Mouse (Mus musculus): ENCODE results near the gene Hook2. TPM values are rescaled to one million over a fixed set of nuclear protein-coding genes. Genes with fewer than 3 reads are reported as not detected.

Hook2 gene
- polyA plus RNA-seq (2014; fragmentation: Illumina TruSeq; extraction: RNeasy Lipid Tissue Mini Kit (QIAGEN cat#74804)): 2.3 TPM

GRCm38 (mm10) chr8:84990349-84990748, at the start of gene Hook2:
Gene Hook2, plus strand, starts transcription at chr8:84990603.

GRCm38 (mm10) chr8:84946528-84947240, 43.7 kb upstream of the Hook2 start, which contains the start of gene Rtbdn:
Gene Rtbdn, plus strand, starts transcription at chr8:84946991.

GRCm38 (mm10) chr8:84969241-84970134, 20.9 kb upstream of the Hook2 start, which contains the start of the genes Gm49661, Prdx2 and Rnaseh2a:
Gene Gm49661, minus strand, starts transcription at chr8:84969433.
Gene Prdx2, plus strand, starts transcription at chr8:84969587.
Gene Rnaseh2a, minus strand, starts transcription at chr8:84969767.

GRCm38 (mm10) chr8:84978248-84978940, 12.0 kb upstream of the Hook2 start, which contains the start of gene Junb:
Gene Junb, minus strand, starts transcription at chr8:84978718.

GRCm38 (mm10) chr8:85014431-85014830, 24.0 kb downstream of the Hook2 start, which contains the start of gene Best2:
Gene Best2, minus strand, starts transcription at chr8:85014531.

GRCm38 (mm10) chr8:85025098-85025932, 34.9 kb downstream of the Hook2 start, which contains the start of gene Asna1:
Gene Asna1, minus strand, starts transcription at chr8:85025281.

GRCm38 (mm10) chr8:85026670-85027515, 36.5 kb downstream of the Hook2 start, which contains the start of gene Trir:
Gene Trir, plus strand, starts transcription at chr8:85026823.

GRCm38 (mm10) chr8:85036718-85037365, 46.4 kb downstream of the Hook2 start, which contains the start of gene Tnpo2:
Gene Tnpo2, plus strand, starts transcription at chr8:85036915.

Other genes starting within 250 kb of the Hook2 start
- 44.0 TPM for gene Nfix, start 190.3 kb upstream of the Hook2 start, polyA plus RNA-seq (2014; fragmentation: Illumina TruSeq; extraction: RNeasy Lipid Tissue Mini Kit (QIAGEN cat#74804))
- 2.4 TPM for gene Dand5, start 167.8 kb upstream of the Hook2 start, polyA plus RNA-seq (2014; fragmentation: Illumina TruSeq; extraction: RNeasy Lipid Tissue Mini Kit (QIAGEN cat#74804))
- gene Gadd45gip1, start 159.1 kb upstream of the Hook2 start, polyA plus RNA-seq (2014; fragmentation: Illumina TruSeq; extraction: RNeasy Lipid Tissue Mini Kit (QIAGEN cat#74804)): 1.1 TPM
- 3.2 TPM for gene Rad23a, start 149.9 kb upstream of the Hook2 start, polyA plus RNA-seq (2014; fragmentation: Illumina TruSeq; extraction: RNeasy Lipid Tissue Mini Kit (QIAGEN cat#74804))
- gene Calr, start 143.7 kb upstream of the Hook2 start, polyA plus RNA-seq (2014; fragmentation: Illumina TruSeq; extraction: RNeasy Lipid Tissue Mini Kit (QIAGEN cat#74804)): 1,005 TPM
- gene Farsa, start 133.6 kb upstream of the Hook2 start, polyA plus RNA-seq (2014; fragmentation: Illumina TruSeq; extraction: RNeasy Lipid Tissue Mini Kit (QIAGEN cat#74804)): 4.1 TPM
- 32.4 TPM for gene Syce2, start 118.5 kb upstream of the Hook2 start, polyA plus RNA-seq (2014; fragmentation: Illumina TruSeq; extraction: RNeasy Lipid Tissue Mini Kit (QIAGEN cat#74804))
- 32.8 TPM for gene Gcdh, start 96.7 kb upstream of the Hook2 start, polyA plus RNA-seq (2014; fragmentation: Illumina TruSeq; extraction: RNeasy Lipid Tissue Mini Kit (QIAGEN cat#74804))
- gene Klf1, start 88.7 kb upstream of the Hook2 start, polyA plus RNA-seq (2014; fragmentation: Illumina TruSeq; extraction: RNeasy Lipid Tissue Mini Kit (QIAGEN cat#74804)): not detected
- 2.5 TPM for gene Dnase2a, start 82.0 kb upstream of the Hook2 start, polyA plus RNA-seq (2014; fragmentation: Illumina TruSeq; extraction: RNeasy Lipid Tissue Mini Kit (QIAGEN cat#74804))
- not detected for gene Mast1, start 53.2 kb upstream of the Hook2 start, polyA plus RNA-seq (2014; fragmentation: Illumina TruSeq; extraction: RNeasy Lipid Tissue Mini Kit (QIAGEN cat#74804))
- not detected for gene Rtbdn, start 43.6 kb upstream of the Hook2 start, polyA plus RNA-seq (2014; fragmentation: Illumina TruSeq; extraction: RNeasy Lipid Tissue Mini Kit (QIAGEN cat#74804))
- not detected for gene Gm49661, start 21.2 kb upstream of the Hook2 start, polyA plus RNA-seq (2014; fragmentation: Illumina TruSeq; extraction: RNeasy Lipid Tissue Mini Kit (QIAGEN cat#74804))
- 36.9 TPM for gene Prdx2, start 21.0 kb upstream of the Hook2 start, polyA plus RNA-seq (2014; fragmentation: Illumina TruSeq; extraction: RNeasy Lipid Tissue Mini Kit (QIAGEN cat#74804))
- gene Rnaseh2a, start 20.8 kb upstream of the Hook2 start, polyA plus RNA-seq (2014; fragmentation: Illumina TruSeq; extraction: RNeasy Lipid Tissue Mini Kit (QIAGEN cat#74804)): 2.6 TPM
- 0.34 TPM for gene Junb, start 11.9 kb upstream of the Hook2 start, polyA plus RNA-seq (2014; fragmentation: Illumina TruSeq; extraction: RNeasy Lipid Tissue Mini Kit (QIAGEN cat#74804))
- not detected for gene Best2, start 23.9 kb downstream of the Hook2 start, polyA plus RNA-seq (2014; fragmentation: Illumina TruSeq; extraction: RNeasy Lipid Tissue Mini Kit (QIAGEN cat#74804))
- 6.7 TPM for gene Asna1, start 34.7 kb downstream of the Hook2 start, polyA plus RNA-seq (2014; fragmentation: Illumina TruSeq; extraction: RNeasy Lipid Tissue Mini Kit (QIAGEN cat#74804))
- gene Trir, start 36.2 kb downstream of the Hook2 start, polyA plus RNA-seq (2014; fragmentation: Illumina TruSeq; extraction: RNeasy Lipid Tissue Mini Kit (QIAGEN cat#74804)): 5.3 TPM
- 14.1 TPM for gene Tnpo2, start 46.3 kb downstream of the Hook2 start, polyA plus RNA-seq (2014; fragmentation: Illumina TruSeq; extraction: RNeasy Lipid Tissue Mini Kit (QIAGEN cat#74804))
- 1.5 TPM for gene Fbxw9, start 69.5 kb downstream of the Hook2 start, polyA plus RNA-seq (2014; fragmentation: Illumina TruSeq; extraction: RNeasy Lipid Tissue Mini Kit (QIAGEN cat#74804))
- not detected for gene Gm5741, start 77.4 kb downstream of the Hook2 start, polyA plus RNA-seq (2014; fragmentation: Illumina TruSeq; extraction: RNeasy Lipid Tissue Mini Kit (QIAGEN cat#74804))
- 19.0 TPM for gene Dhps, start 81.2 kb downstream of the Hook2 start, polyA plus RNA-seq (2014; fragmentation: Illumina TruSeq; extraction: RNeasy Lipid Tissue Mini Kit (QIAGEN cat#74804))
- gene Wdr83os, start 90.1 kb downstream of the Hook2 start, polyA plus RNA-seq (2014; fragmentation: Illumina TruSeq; extraction: RNeasy Lipid Tissue Mini Kit (QIAGEN cat#74804)): 2.8 TPM
- 1.00 TPM for gene Wdr83, start 90.7 kb downstream of the Hook2 start, polyA plus RNA-seq (2014; fragmentation: Illumina TruSeq; extraction: RNeasy Lipid Tissue Mini Kit (QIAGEN cat#74804))
- gene Man2b1, start 92.7 kb downstream of the Hook2 start, polyA plus RNA-seq (2014; fragmentation: Illumina TruSeq; extraction: RNeasy Lipid Tissue Mini Kit (QIAGEN cat#74804)): 6.1 TPM
- 11.3 TPM for gene Zfp791, start 132.5 kb downstream of the Hook2 start, polyA plus RNA-seq (2014; fragmentation: Illumina TruSeq; extraction: RNeasy Lipid Tissue Mini Kit (QIAGEN cat#74804))
- gene Cks1brt, start 161.3 kb downstream of the Hook2 start, polyA plus RNA-seq (2014; fragmentation: Illumina TruSeq; extraction: RNeasy Lipid Tissue Mini Kit (QIAGEN cat#74804)): not detected
- not detected for gene Olfr371, start 235.4 kb downstream of the Hook2 start, polyA plus RNA-seq (2014; fragmentation: Illumina TruSeq; extraction: RNeasy Lipid Tissue Mini Kit (QIAGEN cat#74804))